Mouse (Mus musculus): ENCODE data around the gene Tmem80. TPM values are rescaled to one million over a fixed set of nuclear protein-coding genes. Genes with fewer than 3 reads are reported as not detected.

Tmem80 gene
- total RNA-seq, 1 experiment from 2014 or later: 7.1 TPM

Other genes starting within 250 kb of the Tmem80 start
- gene Pkp3, start 249.5 kb upstream of the Tmem80 start, total RNA-seq (2017): 14.0 to 17.9 TPM (median 14.2 TPM) in 3 replicates
- 9.1 to 25.0 TPM (median 12.5 TPM) in 3 replicates for gene Sigirr, start 227.2 kb upstream of the Tmem80 start, total RNA-seq (2017)
- not detected in 3 replicates for gene Ano9, start 209.9 kb upstream of the Tmem80 start, total RNA-seq (2017)
- gene Ptdss2, start 205.4 kb upstream of the Tmem80 start, total RNA-seq (2017): 1.4 to 6.9 TPM (median 1.5 TPM) in 3 replicates
- 73.1 to 101 TPM (median 77.7 TPM) in 3 replicates for gene Rnh1, start 154.9 kb upstream of the Tmem80 start, total RNA-seq (2017)
- gene Hras, start 133.7 kb upstream of the Tmem80 start, total RNA-seq (2017): 22.4 to 25.6 TPM (median 25.2 TPM) in 3 replicates
- gene Lrrc56, start 133.6 kb upstream of the Tmem80 start, total RNA-seq (2017): 2.1 to 2.8 TPM (median 2.1 TPM) in 3 replicates
- gene Lmntd2, start 113.7 kb upstream of the Tmem80 start, total RNA-seq (2017): 1.6 TPM in 1 of 3 replicates, not detected in the others
- 1.4 to 11.5 TPM (median 1.9 TPM) in 3 replicates for gene Rassf7, start 111.9 kb upstream of the Tmem80 start, total RNA-seq (2017)
- 51.4 to 90.4 TPM (median 72.9 TPM) in 3 replicates for gene Phrf1, start 99.0 kb upstream of the Tmem80 start, total RNA-seq (2017)
- 76.2 to 126 TPM (median 78.7 TPM) in 3 replicates for gene Irf7, start 61.3 kb upstream of the Tmem80 start, total RNA-seq (2017)
- gene Cdhr5, start 51.0 kb upstream of the Tmem80 start, total RNA-seq (2017): not detected in 3 replicates
- gene Sct, start 48.6 kb upstream of the Tmem80 start, total RNA-seq (2017): not detected in 3 replicates
- gene Drd4, start 35.7 kb upstream of the Tmem80 start, total RNA-seq (2017): not detected in 3 replicates
- gene Deaf1, start within 50 bp of the Tmem80 start, total RNA-seq (2017): 10.2 to 21.2 TPM (median 16.0 TPM) in 3 replicates
- gene Eps8l2, start 11.1 kb downstream of the Tmem80 start, total RNA-seq (2017): not detected in 3 replicates
- gene Taldo1, start 64.5 kb downstream of the Tmem80 start, total RNA-seq (2017): 548 to 1,201 TPM (median 1,116 TPM) in 3 replicates
- gene Gatd1, start 86.4 kb downstream of the Tmem80 start, total RNA-seq (2017): 11.4 to 15.3 TPM (median 14.6 TPM) in 3 replicates
- gene Cend1, start 101.8 kb downstream of the Tmem80 start, total RNA-seq (2017): not detected in 3 replicates
- 6.2 to 14.8 TPM (median 7.4 TPM) in 3 replicates for gene Slc25a22, start 110.2 kb downstream of the Tmem80 start, total RNA-seq (2017)
- gene Pidd1, start 116.3 kb downstream of the Tmem80 start, total RNA-seq (2017): 4.5 to 5.9 TPM (median 4.8 TPM) in 3 replicates
- 2,770 to 3,796 TPM (median 2,928 TPM) in 3 replicates for gene Rplp2, start 119.6 kb downstream of the Tmem80 start, total RNA-seq (2017)
- gene Pnpla2, start 127.5 kb downstream of the Tmem80 start, total RNA-seq (2017): 19.7 to 28.0 TPM (median 25.4 TPM) in 3 replicates
- gene Cracr2b, start 133.4 kb downstream of the Tmem80 start, total RNA-seq (2017): not detected in 3 replicates
- gene Cd151, start 139.7 kb downstream of the Tmem80 start, total RNA-seq (2017): 17.8 to 40.8 TPM (median 20.7 TPM) in 3 replicates
- 14.0 to 22.2 TPM (median 14.6 TPM) in 3 replicates for gene Polr2l, start 147.4 kb downstream of the Tmem80 start, total RNA-seq (2017)
- 0.95 TPM in 1 of 3 replicates, not detected in the others for gene Tspan4, start 147.5 kb downstream of the Tmem80 start, total RNA-seq (2017)
- gene Chid1, start 212.1 kb downstream of the Tmem80 start, total RNA-seq (2017): 10.4 to 19.8 TPM (median 13.9 TPM) in 3 replicates
- gene Ap2a2, start 234.4 kb downstream of the Tmem80 start, total RNA-seq (2017): 39.0 to 52.7 TPM (median 48.6 TPM) in 3 replicates